Mouse (Mus musculus) right cerebral cortex, postnatal 25 days (tissue): Measurements from ENCODE around the gene Raet1e.
A peak's percentile ranks its signal among the peaks of the same experiment; 100 is the strongest.
"Not testable (repeated sequence)": the region's sequence is repeated elsewhere in the genome, so short reads cannot be mapped to it uniquely, and the experiment has no call there.

Experiments used
- DNase-seq: peaks from one replicate; pipeline ENCODE4 v3.0.0; 2022

Gene Raet1e

GRCm38 (mm10) chr10:22165328-22166003 is 7.1 kb downstream of the Raet1e start:
- DNase-seq, result not testable (repeated sequence)

- DNase-seq, result not testable (repeated sequence)
Observed at GRCm38 (mm10) chr10:22166025-22166424, 7.7 kb downstream of the Raet1e start.

GRCm38 (mm10) chr10:22167061-22167460 is 8.7 kb downstream of the Raet1e start:
- not testable (repeated sequence) for DNase-seq

- not testable (repeated sequence) for DNase-seq
Observed at GRCm38 (mm10) chr10:22169116-22169515, 10.7 kb downstream of the Raet1e start.

GRCm38 (mm10) chr10:22172431-22173334 is 14.3 kb downstream of the Raet1e start:
- DNase-seq, result not testable (repeated sequence)

GRCm38 (mm10) chr10:22173335-22174189 is 15.2 kb downstream of the Raet1e start:
- DNase-seq, result not testable (repeated sequence)

GRCm38 (mm10) chr10:22174190-22174487 is 15.8 kb downstream of the Raet1e start:
- not testable (repeated sequence) for DNase-seq

GRCm38 (mm10) chr10:22176515-22176914 is 18.1 kb downstream of the Raet1e start:
- DNase-seq, result not testable (repeated sequence)

GRCm38 (mm10) chr10:22191035-22191434 is 32.7 kb downstream of the Raet1e start:
- DNase-seq, result not testable (repeated sequence)

- not testable (repeated sequence) for DNase-seq
Observed at GRCm38 (mm10) chr10:22201352-22201751, 43.0 kb downstream of the Raet1e start.

GRCm38 (mm10) chr10:22202784-22203583 is 44.6 kb downstream of the Raet1e start:
- not testable (repeated sequence) for DNase-seq

- not testable (repeated sequence) for DNase-seq
Observed at GRCm38 (mm10) chr10:22206443-22206842, 48.1 kb downstream of the Raet1e start.

GRCm38 (mm10) chr10:22212012-22212696 is 53.8 kb downstream of the Raet1e start:
- DNase-seq, result peak; percentile 15

GRCm38 (mm10) chr10:22223474-22224349 is 65.3 kb downstream of the Raet1e start:
- peak; percentile 5 for DNase-seq

- no peak for DNase-seq
Observed at GRCm38 (mm10) chr10:22265060-22265459, 106.7 kb downstream of the Raet1e start.

- DNase-seq, result not testable (repeated sequence)
Observed at GRCm38 (mm10) chr10:22270879-22271786, 112.8 kb downstream of the Raet1e start.

GRCm38 (mm10) chr10:22272914-22273683 is 114.7 kb downstream of the Raet1e start:
- DNase-seq, result not testable (repeated sequence)

GRCm38 (mm10) chr10:22273684-22274305 is 115.4 kb downstream of the Raet1e start:
- DNase-seq, result no peak
